Mouse (Mus musculus) midbrain, embryonic 12.5 days (tissue): Measurements from ENCODE around the gene Taf5. TPM values are rescaled to one million over a fixed set of nuclear protein-coding genes. Genes with fewer than 3 reads are reported as not detected.

Experiments
- ATAC-seq: fragments of 200-750 bp; cut with Nextera tagmentation; 2 replicates; pipeline ENCODE4 v1.8.0; 2017; ENCODE audit warnings: low read depth, moderate TSS enrichment, moderate library complexity; ENCODE audit not compliant: low FRiP score
- H3K27ac ChIP-seq: fragments of 300-500 bp; sonication (generic); replicated peaks from 2 replicates; pipeline ENCODE4 v1.5.1; 2016; ENCODE audit warnings: mild to moderate bottlenecking
- H3K27me3 ChIP-seq: fragments of 300-500 bp; sonication (generic); 2 replicates; pipeline ENCODE4 v1.6.1; 2016; ENCODE audit warnings: mild to moderate bottlenecking
- H3K36me3 ChIP-seq: fragments of 300-500 bp; sonication (generic); 2 replicates; pipeline ENCODE4 v1.6.1; 2016
- H3K4me1 ChIP-seq: fragments of 300-500 bp; sonication (generic); 2 replicates; pipeline ENCODE4 v1.6.1; 2016
- H3K4me2 ChIP-seq: fragments of 300-500 bp; sonication (generic); replicated peaks from 2 replicates; pipeline ENCODE4 v1.6.1; 2016; ENCODE audit warnings: mild to moderate bottlenecking, moderate library complexity
- H3K4me3 ChIP-seq: fragments of 300-500 bp; sonication (generic); 2 replicates; pipeline ENCODE4 v1.5.1; 2016; ENCODE audit warnings: mild to moderate bottlenecking
- H3K9ac ChIP-seq: fragments of 300-500 bp; sonication (generic); replicated peaks from 2 replicates; pipeline ENCODE4 v1.6.1; 2016; ENCODE audit warnings: mild to moderate bottlenecking, moderate library complexity
- H3K9me3 ChIP-seq: fragments of 300-500 bp; sonication (generic); 2 replicates; pipeline ENCODE4 v1.6.1; 2016; ENCODE audit warnings: mild to moderate bottlenecking
- WGBS: fragments of 180-500 bp; shearing (Covaris S2); methylation state at CpG from one replicate; pipeline ENCODE4 v1.1.7; 2016; 5-methylcytosine and 5-hydroxymethylcytosine counted together
- polyA plus RNA-seq: library from polyadenylated mRNA; unstranded; fragments of >200 nt; fragmentation: Nextera tagmentation; extraction: Ambion mirVana; gene quantifications from 2 replicates; pipeline ENCODE4 v1.2.1, GENCODE M21; 2016

Taf5 gene
- polyA plus RNA-seq, 1 experiment from 2014 or later: 11.6 TPM

DNA sequence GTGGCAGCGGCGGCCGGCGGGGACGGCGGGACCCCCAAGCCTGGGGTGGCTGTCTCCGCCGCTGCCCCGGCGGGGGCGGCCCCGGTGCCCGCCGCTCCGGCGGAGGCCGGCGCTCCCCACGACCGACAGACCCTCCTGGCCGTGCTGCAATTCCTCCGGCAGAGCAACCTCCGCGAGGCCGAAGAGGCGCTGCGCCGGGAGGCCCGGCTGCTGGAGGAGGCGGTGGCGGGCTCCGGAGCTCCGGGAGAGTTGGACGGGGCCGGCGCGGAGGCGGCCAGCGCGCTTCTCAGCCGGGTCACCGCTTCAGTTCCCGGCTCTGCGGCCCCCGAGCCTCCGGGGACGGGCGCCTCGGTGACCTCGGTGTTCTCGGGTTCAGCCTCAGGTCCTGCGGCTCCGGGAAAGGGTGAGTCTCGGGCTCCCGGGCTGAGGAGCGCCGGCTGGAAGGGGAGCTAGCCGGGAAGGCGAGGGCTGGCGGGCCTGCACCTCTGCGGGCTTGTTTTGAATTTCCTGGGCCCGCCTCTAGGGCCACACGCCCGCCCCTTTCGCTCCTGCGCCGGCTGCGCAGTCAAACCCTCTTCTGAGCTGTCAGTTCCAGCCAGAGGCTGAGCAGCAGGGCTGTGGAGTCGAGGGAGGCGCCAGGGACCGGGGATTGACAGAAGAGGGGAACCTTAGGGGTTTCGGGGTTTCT lies 522 bp downstream of the Taf5 start:
- Histone ChIP-seq H3K27me3 (no peaks in the 10 kb centered on the region), H3K4me2 (peak overlapping the region; percentile 69), H3K36me3 (peaks cover 26% of the 10 kb centered on the region), H3K9me3 (no peaks in the 10 kb centered on the region), H3K4me3 (peak overlapping the region; percentile 99), H3K27ac (peak overlapping the region; percentile 91), H3K9ac (peak overlapping the region; percentile 96), H3K4me1 (peaks cover 11% of the 10 kb centered on the region)
- peak; percentile 86 for ATAC-seq
- under 1% methylated on average over 57 of the region's 72 CpGs for WGBS

DNA sequence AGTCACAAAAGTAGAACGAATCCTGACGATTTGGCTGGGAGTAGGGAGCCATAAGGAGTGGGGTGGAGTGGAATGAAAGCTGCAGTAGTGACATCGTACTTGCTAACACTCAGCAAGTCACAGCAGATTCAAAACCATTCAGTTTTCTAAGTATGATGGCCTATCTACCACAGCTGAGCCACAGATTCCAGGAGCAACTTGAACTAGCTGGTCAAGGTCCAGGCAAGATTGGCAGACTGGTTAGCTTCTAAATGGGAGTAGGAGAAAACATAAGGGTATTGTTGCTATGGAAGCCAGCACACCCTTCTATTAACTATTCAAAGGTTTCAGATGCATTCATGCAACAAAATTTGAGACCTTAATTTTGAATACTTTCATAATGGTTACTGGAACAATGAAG lies 20.7 kb downstream of the Taf5 start:
- no peak for ATAC-seq
- Histone ChIP-seq H3K4me3 (no peak overlapping the region), H3K36me3 (peaks cover 29% of the 10 kb centered on the region), H3K9ac (no peak overlapping the region), H3K4me1 (peaks cover 15% of the 10 kb centered on the region), H3K4me2 (no peak overlapping the region), H3K27me3 (no peaks in the 10 kb centered on the region), H3K9me3 (no peaks in the 10 kb centered on the region), H3K27ac (no peak overlapping the region)
- 90% methylated on average over 3 of the region's 3 CpGs for WGBS

DNA sequence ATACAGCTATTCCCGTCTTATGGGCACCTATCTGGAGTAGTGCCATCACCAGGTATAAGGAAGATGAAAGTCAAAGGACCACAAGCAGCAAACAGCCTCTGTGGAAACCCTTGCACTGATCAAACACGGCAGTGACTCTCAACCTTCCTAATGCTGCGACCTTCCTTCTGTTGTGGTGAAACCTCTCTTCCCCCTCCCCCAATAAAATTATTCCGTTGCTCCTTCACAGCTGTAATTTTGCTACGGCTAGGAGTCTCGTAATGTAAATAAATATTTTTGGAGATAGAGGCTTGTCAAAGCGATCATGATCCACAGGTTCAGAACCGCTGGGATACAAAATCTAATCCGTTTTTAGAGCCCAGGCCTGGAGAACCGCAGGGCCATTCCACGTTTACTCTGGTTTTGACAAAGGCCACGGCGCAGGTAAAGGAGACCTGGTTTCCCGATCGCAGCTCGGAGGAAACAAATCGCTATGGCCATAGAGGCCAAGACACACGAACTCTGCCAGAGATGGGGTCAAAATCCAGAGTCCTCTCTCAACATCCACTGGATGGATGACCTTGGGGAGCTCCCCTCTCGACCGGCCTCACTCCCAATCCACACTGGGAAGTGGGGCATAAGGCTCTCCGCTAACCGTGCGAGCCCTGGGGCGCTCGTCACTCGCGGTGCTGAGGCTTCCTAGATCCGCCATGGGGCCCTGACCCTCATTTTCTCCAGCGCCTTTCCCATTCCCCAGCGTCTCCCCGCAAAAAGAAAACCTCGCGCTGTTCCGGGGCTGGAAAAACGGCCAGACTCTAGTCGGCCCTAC lies 22.4 kb downstream of the Taf5 start:
- Histone ChIP-seq H3K27ac (peak overlapping the region; percentile 77), H3K36me3 (peaks cover 26% of the 10 kb centered on the region), H3K4me1 (peaks cover 15% of the 10 kb centered on the region), H3K4me2 (peak overlapping the region; percentile 68), H3K9me3 (no peaks in the 10 kb centered on the region), H3K4me3 (peak overlapping the region; percentile 91), H3K9ac (peak overlapping the region; percentile 95), H3K27me3 (no peaks in the 10 kb centered on the region)
- 4% methylated on average over 36 of the region's 36 CpGs for WGBS
- peak; percentile 73 for ATAC-seq

DNA sequence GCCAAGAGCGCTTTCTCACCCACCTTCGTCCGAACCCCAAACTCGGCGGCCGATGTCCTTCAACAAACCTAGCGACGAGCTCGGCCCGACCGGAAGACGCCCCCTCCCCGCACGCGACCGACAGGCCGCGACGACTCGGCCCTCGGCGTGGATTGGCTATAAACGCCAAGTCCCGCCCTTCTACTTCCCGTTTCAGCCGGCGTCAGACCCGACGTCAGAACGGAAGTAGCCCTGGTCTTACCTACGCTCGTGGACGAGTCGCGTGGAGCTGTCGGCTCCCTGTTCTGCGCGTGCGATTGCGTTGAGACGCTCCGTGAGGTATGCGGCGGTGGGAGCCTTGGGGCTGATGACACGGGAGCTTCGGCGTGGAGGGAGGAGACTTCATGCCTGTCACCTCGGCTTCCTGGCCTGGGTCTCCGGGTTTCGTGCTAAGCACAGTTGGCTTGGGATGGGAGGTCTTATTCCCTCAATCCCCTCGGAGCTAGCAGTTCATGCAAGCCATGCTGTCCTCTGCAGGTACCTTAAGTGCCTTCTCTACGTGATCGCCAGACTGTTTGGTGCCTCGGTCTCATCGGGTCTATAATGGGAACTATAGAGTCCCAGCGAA lies 23.1 kb downstream of the Taf5 start, which contains the start of the genes Usmg5 and Pdcd11:
Gene Usmg5 (minus strand): TSS at position 98 of the 607 bp plus-strand sequence.
Gene Pdcd11 (plus strand): TSS at position 219 of the 607 bp plus-strand sequence.
- H3K36me3 ChIP-seq: peaks cover 26% of the 10 kb centered on the region
- peak within 1 kb of the TSS; percentile 77 for H3K27ac ChIP-seq
- peaks cover 15% of the 10 kb centered on the region for H3K4me1 ChIP-seq
- WGBS: under 1% methylated on average over 56 of the region's 56 CpGs
- peak within 1 kb of the TSS; percentile 85 for H3K4me2 ChIP-seq
- H3K9ac ChIP-seq: peak within 1 kb of the TSS; percentile 95
- no peaks in the 10 kb centered on the region for H3K9me3 ChIP-seq
- ATAC-seq: peak; percentile 99
- peak within 1 kb of the TSS; percentile 91 for H3K4me3 ChIP-seq
- no peaks in the 10 kb centered on the region for H3K27me3 ChIP-seq

DNA sequence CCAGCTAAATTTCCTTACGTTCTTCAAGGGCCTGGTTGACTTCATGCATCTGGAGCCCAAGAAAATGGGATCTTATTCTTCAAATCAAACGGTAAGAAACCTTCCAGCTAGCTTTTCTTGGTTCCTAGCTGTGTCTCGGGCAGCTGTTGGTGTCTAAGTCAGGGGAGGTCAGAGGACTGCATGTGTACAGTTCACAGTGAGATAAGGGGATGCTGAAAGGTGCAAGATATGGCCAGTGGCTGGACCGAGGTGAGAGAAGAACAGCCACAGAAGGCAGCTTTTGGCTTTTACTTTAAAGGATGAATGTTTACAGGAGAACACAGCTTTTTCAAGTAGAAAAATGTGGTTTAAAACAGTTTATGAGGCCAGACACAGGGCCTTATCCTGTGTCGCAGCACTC lies 33.5 kb downstream of the Taf5 start:
- Histone ChIP-seq H3K9ac (no peak overlapping the region), H3K27ac (no peak overlapping the region), H3K36me3 (peaks cover 99% of the 10 kb centered on the region), H3K27me3 (no peaks in the 10 kb centered on the region), H3K4me1 (no peaks in the 10 kb centered on the region), H3K4me3 (no peak overlapping the region), H3K4me2 (no peak overlapping the region), H3K9me3 (no peaks in the 10 kb centered on the region)
- 89% methylated on average over 5 of the region's 5 CpGs for WGBS
- ATAC-seq: no peak

DNA sequence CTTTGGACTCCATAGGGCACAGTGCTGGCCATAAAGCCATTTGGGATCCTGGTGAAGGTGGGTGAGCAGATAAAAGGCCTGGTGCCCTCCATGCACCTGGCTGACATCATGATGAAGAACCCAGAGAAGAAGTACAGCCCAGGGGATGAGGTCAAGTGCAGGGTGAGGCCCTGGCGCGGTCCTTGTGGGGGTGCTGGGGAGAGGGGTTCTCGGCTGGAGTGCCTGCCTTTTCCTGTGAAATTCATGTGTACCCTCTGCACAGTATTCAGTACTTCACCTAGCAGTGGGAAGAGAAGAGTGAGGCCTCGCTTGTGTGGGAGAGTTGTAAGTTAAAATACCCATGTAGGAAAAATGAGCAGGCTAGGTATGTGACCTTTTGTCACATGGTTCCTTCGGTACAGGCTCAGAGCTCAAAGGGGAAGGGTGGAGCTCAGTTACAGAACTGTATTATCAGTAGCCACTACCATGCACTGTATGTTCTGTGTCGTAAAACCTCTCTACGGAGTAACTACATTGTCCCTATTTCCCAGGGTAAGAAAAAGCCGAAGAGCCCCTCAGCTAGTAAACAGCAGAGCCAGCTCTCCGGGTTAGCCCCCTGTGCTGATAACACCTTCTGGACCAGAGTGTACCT lies 37.2 kb downstream of the Taf5 start:
- Histone ChIP-seq H3K27ac (no peak overlapping the region), H3K4me2 (no peak overlapping the region), H3K4me3 (no peak overlapping the region), H3K36me3 (peaks cover 99% of the 10 kb centered on the region), H3K9me3 (no peaks in the 10 kb centered on the region), H3K27me3 (no peaks in the 10 kb centered on the region), H3K4me1 (no peaks in the 10 kb centered on the region), H3K9ac (no peak overlapping the region)
- ATAC-seq: no peak
- WGBS: 96% methylated on average over 9 of the region's 9 CpGs

DNA sequence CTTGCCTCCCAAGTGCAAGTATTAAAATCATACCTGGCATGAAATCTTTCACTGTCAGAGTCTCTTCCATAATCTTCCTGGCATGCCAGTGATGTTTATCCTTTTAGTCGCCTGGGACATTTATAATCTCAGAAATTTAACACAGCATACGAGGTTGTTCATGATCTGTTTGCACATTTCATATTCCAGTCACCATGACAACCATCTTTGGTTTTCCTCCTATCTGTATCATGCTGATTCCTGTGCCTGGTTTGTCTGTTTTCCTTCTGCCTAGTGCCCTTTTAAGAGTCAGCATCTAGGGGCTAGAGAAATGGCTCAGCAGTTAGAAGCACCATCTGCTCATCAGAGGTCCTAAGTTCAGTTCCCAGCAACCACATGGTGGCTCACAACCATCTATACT lies 51.1 kb downstream of the Taf5 start:
- Histone ChIP-seq H3K4me1 (no peaks in the 10 kb centered on the region), H3K9me3 (no peaks in the 10 kb centered on the region), H3K9ac (no peak overlapping the region), H3K36me3 (peaks cover 71% of the 10 kb centered on the region), H3K4me3 (no peak overlapping the region), H3K27me3 (no peaks in the 10 kb centered on the region), H3K27ac (no peak overlapping the region), H3K4me2 (no peak overlapping the region)
- ATAC-seq: no peak
- WGBS: 80% methylated on average over 2 of the region's 2 CpGs

DNA sequence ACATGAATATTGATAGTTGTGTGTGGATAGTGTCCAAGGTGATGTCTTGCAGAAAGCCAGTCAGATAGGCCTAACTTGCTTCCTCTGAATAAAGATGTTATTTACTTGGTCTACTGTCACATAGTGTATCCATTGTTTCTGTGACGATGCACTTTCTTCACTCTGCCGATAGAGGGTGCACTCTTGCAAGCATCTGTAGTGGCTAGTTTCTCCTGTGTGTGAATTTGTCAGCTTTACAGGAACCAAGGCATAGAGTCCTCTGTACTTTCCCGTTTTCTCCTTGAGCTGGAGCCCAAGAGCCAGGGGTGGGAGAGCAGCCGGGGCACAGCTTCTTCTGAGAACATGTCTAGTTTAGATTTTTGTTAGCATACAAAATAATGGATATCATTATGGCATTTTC lies 53.5 kb downstream of the Taf5 start:
- Histone ChIP-seq H3K9me3 (no peaks in the 10 kb centered on the region), H3K9ac (no peak overlapping the region), H3K27ac (no peak overlapping the region), H3K4me1 (no peaks in the 10 kb centered on the region), H3K4me3 (no peak overlapping the region), H3K27me3 (no peaks in the 10 kb centered on the region), H3K36me3 (peaks cover 64% of the 10 kb centered on the region), H3K4me2 (no peak overlapping the region)
- WGBS: 44% methylated on average over 4 of the region's 4 CpGs
- ATAC-seq: no peak

DNA sequence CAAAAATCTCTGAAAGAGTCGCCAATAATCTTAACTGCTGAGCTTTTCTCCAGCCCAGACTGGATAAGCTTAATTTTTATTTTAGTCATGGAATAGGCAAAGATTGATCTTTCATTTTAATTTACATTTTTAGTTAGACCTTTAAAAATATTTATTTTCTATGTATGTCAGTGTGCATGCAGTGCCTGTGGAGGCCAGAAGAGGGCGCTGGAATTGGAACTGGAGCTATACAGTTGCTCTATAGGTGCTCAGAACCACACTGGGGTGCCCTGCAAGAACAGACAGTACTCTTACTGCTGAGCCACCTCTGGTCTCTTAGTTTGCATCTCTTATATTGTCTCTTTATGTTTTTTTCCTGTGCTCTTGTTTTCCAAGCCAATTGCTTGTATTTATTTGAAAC lies 55.3 kb downstream of the Taf5 start:
- Histone ChIP-seq H3K4me3 (no peak overlapping the region), H3K27ac (no peak overlapping the region), H3K9ac (no peak overlapping the region), H3K36me3 (peaks cover 65% of the 10 kb centered on the region), H3K4me1 (no peaks in the 10 kb centered on the region), H3K9me3 (no peaks in the 10 kb centered on the region), H3K4me2 (no peak overlapping the region), H3K27me3 (no peaks in the 10 kb centered on the region)
- 25% methylated on average over 2 of the region's 2 CpGs for WGBS
- ATAC-seq: no peak

DNA sequence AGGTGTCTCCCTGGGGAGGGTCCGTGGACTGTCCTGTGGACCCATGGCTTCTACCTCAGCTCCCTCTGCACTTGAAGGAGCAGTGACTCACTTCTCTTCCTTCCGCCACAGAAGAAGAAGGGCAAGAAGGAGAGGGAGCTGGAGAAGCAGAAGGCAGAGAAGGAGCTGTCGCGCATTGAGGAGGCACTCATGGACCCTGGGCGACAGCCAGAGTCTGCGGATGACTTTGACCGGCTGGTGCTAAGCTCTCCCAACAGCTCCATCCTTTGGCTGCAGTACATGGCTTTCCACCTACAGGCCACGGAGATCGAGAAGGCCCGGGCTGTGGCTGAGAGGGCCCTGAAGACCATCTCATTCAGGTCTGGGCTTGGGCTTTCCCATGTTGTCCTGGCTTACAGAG lies 60.6 kb downstream of the Taf5 start:
- Histone ChIP-seq H3K4me3 (no peak overlapping the region), H3K4me2 (no peak overlapping the region), H3K4me1 (no peaks in the 10 kb centered on the region), H3K27me3 (no peaks in the 10 kb centered on the region), H3K9me3 (no peaks in the 10 kb centered on the region), H3K9ac (no peak overlapping the region), H3K36me3 (peaks cover 79% of the 10 kb centered on the region), H3K27ac (no peak overlapping the region)
- no peak for ATAC-seq
- 93% methylated on average over 10 of the region's 10 CpGs for WGBS

DNA sequence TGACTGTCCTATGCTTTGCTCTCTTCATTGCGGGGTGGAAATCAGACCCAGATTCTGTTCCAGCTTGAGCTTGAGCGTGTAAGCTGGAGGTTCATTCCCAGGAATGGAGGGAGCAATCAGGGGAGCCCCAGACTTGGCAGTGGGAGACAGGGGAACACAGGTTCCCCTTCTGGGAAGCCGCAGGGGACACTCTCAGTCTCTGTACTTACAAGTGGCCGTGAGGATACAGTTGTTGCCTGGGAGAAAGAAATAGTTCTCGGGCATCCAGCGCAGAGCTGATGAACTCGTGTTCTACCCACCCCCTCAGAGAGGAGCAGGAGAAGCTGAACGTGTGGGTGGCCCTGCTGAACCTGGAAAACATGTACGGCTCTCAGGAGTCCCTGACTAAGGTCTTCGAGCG lies 61.3 kb downstream of the Taf5 start:
- ATAC-seq: no peak
- H3K9ac ChIP-seq: no peak overlapping the region
- peaks cover 82% of the 10 kb centered on the region for H3K36me3 ChIP-seq
- H3K4me1 ChIP-seq: no peaks in the 10 kb centered on the region
- H3K9me3 ChIP-seq: no peaks in the 10 kb centered on the region
- H3K4me2 ChIP-seq: no peak overlapping the region
- WGBS: 94% methylated on average over 11 of the region's 11 CpGs
- H3K4me3 ChIP-seq: no peak overlapping the region
- no peaks in the 10 kb centered on the region for H3K27me3 ChIP-seq
- no peak overlapping the region for H3K27ac ChIP-seq
